Mouse (Mus musculus): Measurements from ENCODE around the gene P4ha1. TPM values are rescaled to one million over a fixed set of nuclear protein-coding genes. Genes with fewer than 3 reads are reported as not detected.

P4ha1 gene
- polyA plus RNA-seq (2014; fragmentation: Illumina TruSeq; extraction: RNeasy Lipid Tissue Mini Kit (QIAGEN cat#74804); ENCODE audit: low read depth, low replicate concordance): 8.6 TPM

DNA sequence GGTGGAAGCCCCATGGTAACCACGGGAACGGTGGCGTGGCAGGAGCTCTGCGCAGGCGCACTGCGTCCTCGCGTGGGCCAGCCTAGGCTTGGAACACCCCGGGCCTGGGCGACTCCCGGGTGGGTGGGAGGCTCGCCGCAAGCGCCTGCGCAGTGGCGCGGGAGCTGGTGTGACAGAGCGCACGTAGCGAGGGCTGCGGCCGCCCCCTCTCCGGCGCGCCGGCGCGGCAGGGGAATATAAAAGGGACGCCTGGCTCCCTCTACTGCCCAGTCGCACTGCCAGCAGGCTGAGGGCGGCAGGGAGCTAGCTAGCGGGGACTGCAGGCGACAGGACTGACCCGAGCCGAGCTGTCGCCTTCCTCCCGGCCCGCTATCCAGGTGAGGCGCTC, at the start of gene P4ha1:
Gene P4ha1, plus strand, starts transcription at position 197 of the 388 bp plus-strand sequence.

DNA sequence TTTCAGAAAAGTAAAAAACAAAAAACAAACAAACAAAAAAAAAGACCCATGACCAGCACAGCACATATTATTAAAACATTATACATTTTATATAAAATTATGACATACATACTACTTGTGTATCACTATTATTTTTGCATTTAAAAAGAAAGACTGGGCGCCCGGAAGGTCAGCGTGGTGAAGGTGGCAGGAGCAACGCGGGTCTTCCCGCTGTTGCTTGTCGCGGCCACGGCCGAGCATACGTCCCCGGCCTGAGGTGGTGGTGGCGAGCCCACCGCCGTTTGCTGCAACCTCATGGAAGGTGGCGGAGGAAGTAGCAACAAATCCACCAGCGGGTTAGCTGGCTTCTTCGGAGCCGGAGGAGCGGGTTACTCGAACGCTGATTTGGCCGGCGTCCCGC, 72.4 kb downstream of the P4ha1 start, which contains the start of gene Gm10273:
Gene Gm10273, plus strand, starts transcription at position 172 of the 400 bp plus-strand sequence.

GRCm38 (mm10) chr10:59402899-59403792, 80.0 kb downstream of the P4ha1 start, which contains the start of gene Pla2g12b:
Gene Pla2g12b (plus strand): TSS chr10:59403660.

Other genes starting within 250 kb of the P4ha1 start
- gene Sept10, start 101.4 kb upstream of the P4ha1 start, polyA plus RNA-seq (2014; fragmentation: Illumina TruSeq; extraction: RNeasy Lipid Tissue Mini Kit (QIAGEN cat#74804); ENCODE audit: low read depth, low replicate concordance): 28.2 TPM
- gene Sowahc, start 101.3 kb upstream of the P4ha1 start, polyA plus RNA-seq (2014; fragmentation: Illumina TruSeq; extraction: RNeasy Lipid Tissue Mini Kit (QIAGEN cat#74804); ENCODE audit: low read depth, low replicate concordance): 5.5 TPM
- 5.6 TPM for gene Gm10273, start 72.3 kb downstream of the P4ha1 start, polyA plus RNA-seq (2014; fragmentation: Illumina TruSeq; extraction: RNeasy Lipid Tissue Mini Kit (QIAGEN cat#74804); ENCODE audit: low read depth, low replicate concordance)
- gene Pla2g12b, start 80.4 kb downstream of the P4ha1 start, polyA plus RNA-seq (2014; fragmentation: Illumina TruSeq; extraction: RNeasy Lipid Tissue Mini Kit (QIAGEN cat#74804); ENCODE audit: low read depth, low replicate concordance): 33.7 TPM
- 10.0 TPM for gene Oit3, start 118.5 kb downstream of the P4ha1 start, polyA plus RNA-seq (2014; fragmentation: Illumina TruSeq; extraction: RNeasy Lipid Tissue Mini Kit (QIAGEN cat#74804); ENCODE audit: low read depth, low replicate concordance)

All from liver, adult 10 weeks (tissue).